Mouse (Mus musculus): Measurements from ENCODE around the gene Ghdc. TPM values are rescaled to one million over a fixed set of nuclear protein-coding genes. Genes with fewer than 3 reads are reported as not detected.

The Ghdc gene
- polyA plus RNA-seq, 1 experiment from 2014 or later: 6.4 TPM

Other genes with a start within 250 kb of the Ghdc start
- 151 and 153 TPM in 2 replicates for gene Acly, start 243.0 kb downstream of the Ghdc start, polyA plus RNA-seq (2015; fragmentation: Nextera tagmentation; extraction: Ambion mirVana)
- 1.6 and 2.6 TPM in 2 replicates for gene Ttc25, start 225.3 kb downstream of the Ghdc start, polyA plus RNA-seq (2015; fragmentation: Nextera tagmentation; extraction: Ambion mirVana)
- 28.7 and 32.3 TPM in 2 replicates for gene Cnp, start 196.1 kb downstream of the Ghdc start, polyA plus RNA-seq (2015; fragmentation: Nextera tagmentation; extraction: Ambion mirVana)
- gene Nkiras2, start 151.7 kb downstream of the Ghdc start, polyA plus RNA-seq (2015; fragmentation: Nextera tagmentation; extraction: Ambion mirVana): 57.1 and 58.7 TPM in 2 replicates
- 215 and 229 TPM in 2 replicates for gene Dnajc7, start 150.8 kb downstream of the Ghdc start, polyA plus RNA-seq (2015; fragmentation: Nextera tagmentation; extraction: Ambion mirVana)
- 0.06 and 0.13 TPM in 2 replicates for gene Zfp385c, start 78.5 kb downstream of the Ghdc start, polyA plus RNA-seq (2015; fragmentation: Nextera tagmentation; extraction: Ambion mirVana)
- gene Dhx58, start 66.7 kb downstream of the Ghdc start, polyA plus RNA-seq (2015; fragmentation: Nextera tagmentation; extraction: Ambion mirVana): 3.0 and 3.8 TPM in 2 replicates
- gene Kat2a, start 58.5 kb downstream of the Ghdc start, polyA plus RNA-seq (2015; fragmentation: Nextera tagmentation; extraction: Ambion mirVana): 52.9 and 56.1 TPM in 2 replicates
- gene Hspb9, start 57.1 kb downstream of the Ghdc start, polyA plus RNA-seq (2015; fragmentation: Nextera tagmentation; extraction: Ambion mirVana): 0.23 and 0.32 TPM in 2 replicates
- 24.4 and 26.0 TPM in 2 replicates for gene Rab5c, start 32.7 kb downstream of the Ghdc start, polyA plus RNA-seq (2015; fragmentation: Nextera tagmentation; extraction: Ambion mirVana)
- 0.04 TPM in 1 of 2 replicates, not detected in the other for gene Kcnh4, start 11.0 kb downstream of the Ghdc start, polyA plus RNA-seq (2015; fragmentation: Nextera tagmentation; extraction: Ambion mirVana)
- not detected in 2 replicates for gene Hcrt, start 8.0 kb downstream of the Ghdc start, polyA plus RNA-seq (2015; fragmentation: Nextera tagmentation; extraction: Ambion mirVana)
- 28.1 TPM in 2 replicates for gene Stat5b, start 79.8 kb upstream of the Ghdc start, polyA plus RNA-seq (2015; fragmentation: Nextera tagmentation; extraction: Ambion mirVana)
- gene Stat5a, start 88.4 kb upstream of the Ghdc start, polyA plus RNA-seq (2015; fragmentation: Nextera tagmentation; extraction: Ambion mirVana): 8.2 and 9.5 TPM in 2 replicates
- 41.2 and 53.4 TPM in 2 replicates for gene Stat3, start 168.6 kb upstream of the Ghdc start, polyA plus RNA-seq (2015; fragmentation: Nextera tagmentation; extraction: Ambion mirVana)
- 392 and 425 TPM in 2 replicates for gene Cavin1, start 199.9 kb upstream of the Ghdc start, polyA plus RNA-seq (2015; fragmentation: Nextera tagmentation; extraction: Ambion mirVana)
- gene Atp6v0a1, start 238.5 kb upstream of the Ghdc start, polyA plus RNA-seq (2015; fragmentation: Nextera tagmentation; extraction: Ambion mirVana): 36.7 and 37.8 TPM in 2 replicates